Mouse (Mus musculus) adrenal gland, postnatal 10 days (tissue): ENCODE results near the gene Ldlrad1. TPM values are rescaled to one million over a fixed set of nuclear protein-coding genes. Genes with fewer than 3 reads are reported as not detected.

Source experiments
- DNase-seq: peaks from one replicate; pipeline ENCODE4 v3.0.0; 2021; ENCODE audit warnings: mixed read lengths
- long read RNA-seq, 2 experiments: library from polyadenylated mRNA; stranded (forward); transcript quantifications; one replicate each; pipeline ENCODE4 v2.0.0; 2021
- total RNA-seq, 2 experiments: library from RNA; stranded (reverse); gene quantifications; 2 replicates each; pipeline ENCODE4 v1.2.3; 2021

Ldlrad1 gene
- total RNA-seq, result under 1 TPM in 1 of 2 experiments, not detected in 1; 0.27 TPM
- long read RNA-seq, experiment 1, result 0 reads
- long read RNA-seq, experiment 2, result 0 reads

- no peak for DNase-seq
Measured at GRCm38 (mm10) chr4:107208880-107209279, at the start of gene Ldlrad1. Ldlrad1 (plus strand) TSS chr4:107209180.

- DNase-seq, result peak; percentile 46
Measured at GRCm38 (mm10) chr4:107160181-107160580, 48.8 kb upstream of the Ldlrad1 start.

GRCm38 (mm10) chr4:107163341-107163740, 45.6 kb upstream of the Ldlrad1 start:
- no peak for DNase-seq

- DNase-seq, result peak; percentile 78
Measured at GRCm38 (mm10) chr4:107163756-107164587, 45.0 kb upstream of the Ldlrad1 start.

- no peak for DNase-seq
Measured at GRCm38 (mm10) chr4:107166700-107167099, 42.3 kb upstream of the Ldlrad1 start.

GRCm38 (mm10) chr4:107167798-107168197, 41.2 kb upstream of the Ldlrad1 start:
- no peak for DNase-seq

- DNase-seq, result no peak
Measured at GRCm38 (mm10) chr4:107177506-107177905, 31.5 kb upstream of the Ldlrad1 start.

GRCm38 (mm10) chr4:107178182-107178829, 30.7 kb upstream of the Ldlrad1 start, which contains the start of gene Tmem59:
Tmem59 (plus strand) TSS chr4:107178399.
- DNase-seq, result peak; percentile 99

- peak; percentile 73 for DNase-seq
Measured at GRCm38 (mm10) chr4:107178830-107179490, 30.0 kb upstream of the Ldlrad1 start, which contains the start of gene Tceanc2. Tceanc2 (minus strand) TSS chr4:107179116.

- DNase-seq, result no peak
Measured at GRCm38 (mm10) chr4:107179561-107179960, 29.4 kb upstream of the Ldlrad1 start.

GRCm38 (mm10) chr4:107180746-107181145, 28.2 kb upstream of the Ldlrad1 start:
- DNase-seq, result no peak

GRCm38 (mm10) chr4:107181866-107182265, 27.1 kb upstream of the Ldlrad1 start:
- DNase-seq, result no peak

GRCm38 (mm10) chr4:107182796-107183195, 26.2 kb upstream of the Ldlrad1 start:
- DNase-seq, result no peak

GRCm38 (mm10) chr4:107183203-107183602, 25.8 kb upstream of the Ldlrad1 start:
- no peak for DNase-seq

GRCm38 (mm10) chr4:107185703-107186102, 23.3 kb upstream of the Ldlrad1 start:
- no peak for DNase-seq

- DNase-seq, result no peak
Measured at GRCm38 (mm10) chr4:107193841-107194240, 15.1 kb upstream of the Ldlrad1 start.

- DNase-seq, result no peak
Measured at GRCm38 (mm10) chr4:107196454-107196853, 12.5 kb upstream of the Ldlrad1 start.

- DNase-seq, result no peak
Measured at GRCm38 (mm10) chr4:107198072-107198471, 10.9 kb upstream of the Ldlrad1 start.

- DNase-seq, result no peak
Measured at GRCm38 (mm10) chr4:107201779-107202178, 7.2 kb upstream of the Ldlrad1 start.

- no peak for DNase-seq
Measured at GRCm38 (mm10) chr4:107203001-107203400, 6.0 kb upstream of the Ldlrad1 start.

- DNase-seq, result no peak
Measured at GRCm38 (mm10) chr4:107207016-107207415, 2.0 kb upstream of the Ldlrad1 start.

GRCm38 (mm10) chr4:107210483-107211097, 1.6 kb downstream of the Ldlrad1 start:
- no peak for DNase-seq
